In genomic region chr11:72991961-72992360, GRCm38 (mm10) we compare ENCODE assay signal across 16 mouse cellular contexts. TPM values are rescaled to one million over a fixed set of nuclear protein-coding genes. Genes with fewer than 3 reads are reported as not detected.
DNase-seq lines count a peak whose midpoint lies in the region; ATAC-seq lines count a peak whose summit lies in the region.
"Had no signal": no experiment of that assay in that cellular context is flagged by ENCODE, and none has a peak within 500 bp of the region (broad histone marks: within the 10 kb centered on the region; RNA-seq: fewer than 3 reads in every experiment).

No protein-coding gene starts in this region.

- no peak for ATAC-seq in heart, embryonic 12.5 days (ENCODE audit: insufficient number of reproducible peaks, low FRiP score)
- ATAC-seq in lung, embryonic 16.5 days (ENCODE audit: low read depth), result peak; percentile 88
- ATAC-seq in stomach, embryonic 15.5 days (ENCODE audit: insufficient read depth, low FRiP score, low read depth), result peak; percentile 77

- no peak overlapping the region for H3K27ac ChIP-seq in heart, embryonic 12.5 days (ENCODE audit: poor library complexity, severe bottlenecking)
- H3K27ac ChIP-seq in lung, embryonic 16.5 days (ENCODE audit: low read length), result peak overlapping the region; percentile 39; the same call in 1 of the 2 replicates
- H3K27ac ChIP-seq in stomach, embryonic 15.5 days, result peak overlapping the region; percentile 71
- H3K27ac ChIP-seq: limb, embryonic 15.5 days had no signal

- H3K4me1 ChIP-seq in heart, embryonic 12.5 days (replicated peaks), result peaks cover 39% of the 10 kb centered on the region
- peaks cover 28% of the 10 kb centered on the region for H3K4me1 ChIP-seq in lung, embryonic 16.5 days (replicated peaks; ENCODE audit: control insufficient read depth, insufficient read depth, low read length)
- H3K4me1 ChIP-seq in stomach, embryonic 15.5 days, result peaks cover 20% of the 10 kb centered on the region
- H3K4me1 ChIP-seq: limb, embryonic 15.5 days had no signal

- no peak overlapping the region for H3K9ac ChIP-seq in heart, embryonic 12.5 days
- 0 out of 2 replicates have a peak overlapping the region, but pooled peaks have one; percentile 6 for H3K9ac ChIP-seq in lung, embryonic 16.5 days (ENCODE audit: low read length)
- no peak overlapping the region for H3K9ac ChIP-seq in stomach, embryonic 15.5 days
- H3K9ac ChIP-seq: limb, embryonic 15.5 days had no signal

- 49% methylated on average over 9 of the region's 9 CpGs for WGBS in heart, embryonic 12.5 days
- WGBS in lung, embryonic 16.5 days, result 26% methylated on average over 9 of the region's 9 CpGs
- 33% methylated on average over 9 of the region's 9 CpGs for WGBS in stomach, embryonic 15.5 days

- DNase-seq in heart, adult 9 months (ENCODE audit: low spot score in 2 of 2), result peak; percentile 48 to 61
- DNase-seq in lung, postnatal 25 days (ENCODE audit: low spot score), result no peak
- DNase-seq in kidney, postnatal 10 days, result peak; percentile 78
- DNase-seq in left cerebral cortex, postnatal 36 days (ENCODE audit: low spot score in 2 of 2), result no peak
- DNase-seq in adrenal gland, postnatal 25 days, result no peak
- DNase-seq: adrenal gland, adult 2 months; cerebellum, adult 9-11 months; embryo, embryonic 11 days; gastrocnemius, postnatal 10 days; midbrain, embryonic 14.5 days; right cerebral cortex, postnatal 4 days had no signal

- no peaks in the 10 kb centered on the region for H3K27me3 ChIP-seq in heart, embryonic 12.5 days (replicated peaks)
- no peaks in the 10 kb centered on the region for H3K27me3 ChIP-seq in lung, embryonic 16.5 days (ENCODE audit: control insufficient read depth, insufficient read depth, low read depth, low read length)
- no peaks in the 10 kb centered on the region for H3K27me3 ChIP-seq in stomach, embryonic 15.5 days (replicated peaks)
- H3K27me3 ChIP-seq: limb, embryonic 15.5 days had no signal

- no peaks in the 10 kb centered on the region for H3K36me3 ChIP-seq in heart, embryonic 12.5 days
- H3K36me3 ChIP-seq in lung, embryonic 16.5 days (ENCODE audit: control insufficient read depth, insufficient read depth, low read length), result no peaks in the 10 kb centered on the region
- H3K36me3 ChIP-seq in stomach, embryonic 15.5 days, result no peaks in the 10 kb centered on the region
- H3K36me3 ChIP-seq: limb, embryonic 15.5 days had no signal

- H3K4me3 ChIP-seq in heart, embryonic 12.5 days, result no peak overlapping the region
- H3K4me3 ChIP-seq in lung, embryonic 16.5 days (ENCODE audit: low read length), result no peak overlapping the region
- H3K4me3 ChIP-seq in stomach, embryonic 15.5 days (replicated peaks), result no peak overlapping the region
- H3K4me3 ChIP-seq: erythroblast, embryonic 14.5 days; limb, embryonic 15.5 days had no signal

- intact Hi-C loops in left cerebral cortex, postnatal 36 days (cut with DNase I), result no loop called here

- H3K9me3 ChIP-seq in heart, embryonic 12.5 days (replicated peaks), result no peaks in the 10 kb centered on the region
- no peaks in the 10 kb centered on the region for H3K9me3 ChIP-seq in lung, embryonic 16.5 days (ENCODE audit: control insufficient read depth, low read length)
- no peaks in the 10 kb centered on the region for H3K9me3 ChIP-seq in stomach, embryonic 15.5 days
- H3K9me3 ChIP-seq: limb, embryonic 15.5 days had no signal

- no peak overlapping the region for H3K4me2 ChIP-seq in heart, embryonic 12.5 days
- 0 out of 2 replicates have a peak overlapping the region, but pooled peaks have one; percentile 9 for H3K4me2 ChIP-seq in lung, embryonic 16.5 days (ENCODE audit: low read depth, low read length)
- no peak overlapping the region for H3K4me2 ChIP-seq in stomach, embryonic 15.5 days
- H3K4me2 ChIP-seq: limb, embryonic 15.5 days had no signal

RNA-seq across cellular contexts. Expression of gene P2rx1, which starts 6.9 kb away (rescaled TPM):
- 2.2 and 2.7 TPM in 2 replicates for polyA plus RNA-seq in heart, embryonic 12.5 days (2016; fragmentation: Nextera tagmentation; extraction: Ambion mirVana)
- polyA plus RNA-seq in lung, embryonic 16.5 days (2015; fragmentation: Nextera tagmentation; extraction: Ambion mirVana), result 2.2 and 2.6 TPM in 2 replicates
- polyA plus RNA-seq in stomach, embryonic 15.5 days (2015; fragmentation: Nextera tagmentation; extraction: Ambion mirVana), result 33.7 and 52.1 TPM in 2 replicates
- total RNA-seq in left cerebral cortex, postnatal 36 days (2021), result under 1 TPM; 0.36 to 0.62 TPM
- total RNA-seq in adrenal gland, postnatal 25 days (2021), result 0.15 TPM in 1 of 2 replicates, not detected in the other

RNA-seq across cellular contexts. Expression of gene Camkk1, which starts 26.8 kb away (rescaled TPM):
- 2.0 and 2.2 TPM in 2 replicates for polyA plus RNA-seq in heart, embryonic 12.5 days (2016; fragmentation: Nextera tagmentation; extraction: Ambion mirVana)
- polyA plus RNA-seq in lung, embryonic 16.5 days (2015; fragmentation: Nextera tagmentation; extraction: Ambion mirVana), result 7.3 and 7.5 TPM in 2 replicates
- 10.6 and 10.9 TPM in 2 replicates for polyA plus RNA-seq in stomach, embryonic 15.5 days (2015; fragmentation: Nextera tagmentation; extraction: Ambion mirVana)
- 100 to 1,000 TPM; 102 to 106 TPM for total RNA-seq in left cerebral cortex, postnatal 36 days (2021)
- 2.6 and 3.1 TPM in 2 replicates for total RNA-seq in adrenal gland, postnatal 25 days (2021)

RNA-seq across cellular contexts. Expression of gene Atp2a3, which starts 31.0 kb away (rescaled TPM):
- polyA plus RNA-seq in heart, embryonic 12.5 days (2016; fragmentation: Nextera tagmentation; extraction: Ambion mirVana), result 4.8 and 5.7 TPM in 2 replicates
- 21.7 and 23.2 TPM in 2 replicates for polyA plus RNA-seq in lung, embryonic 16.5 days (2015; fragmentation: Nextera tagmentation; extraction: Ambion mirVana)
- 18.9 and 20.6 TPM in 2 replicates for polyA plus RNA-seq in stomach, embryonic 15.5 days (2015; fragmentation: Nextera tagmentation; extraction: Ambion mirVana)
- total RNA-seq in left cerebral cortex, postnatal 36 days (2021), result 1 to 10 TPM; 5.9 to 6.0 TPM
- 5.4 and 6.3 TPM in 2 replicates for total RNA-seq in adrenal gland, postnatal 25 days (2021)

RNA-seq across cellular contexts. Expression of gene Ncbp3, which starts 55.6 kb away (rescaled TPM):
- 10.9 and 11.0 TPM in 2 replicates for polyA plus RNA-seq in heart, embryonic 12.5 days (2016; fragmentation: Nextera tagmentation; extraction: Ambion mirVana)
- 11.2 and 11.7 TPM in 2 replicates for polyA plus RNA-seq in lung, embryonic 16.5 days (2015; fragmentation: Nextera tagmentation; extraction: Ambion mirVana)
- 10.4 and 12.0 TPM in 2 replicates for polyA plus RNA-seq in stomach, embryonic 15.5 days (2015; fragmentation: Nextera tagmentation; extraction: Ambion mirVana)
- 10 to 100 TPM in 1 of 2 experiments, 1 to 10 TPM in 1; 7.5 to 10.6 TPM for total RNA-seq in left cerebral cortex, postnatal 36 days (2021)
- 10.8 and 15.1 TPM in 2 replicates for total RNA-seq in adrenal gland, postnatal 25 days (2021)

Comparison
In these comparisons a context has a peak if more than half of its experiments do, and no peak if none do; other contexts are left out.
1. DNase-seq: peak in heart, adult 9 months (2 of 2) and kidney, postnatal 10 days (single experiment); none in lung, postnatal 25 days (single experiment), left cerebral cortex, postnatal 36 days (0 of 2) and adrenal gland, postnatal 25 days (single experiment).